Mouse (Mus musculus) G1E (cell line): ENCODE data around the gene Gck.

Experiments used
- CTCF ChIP-seq: IDR thresholded peaks from 2 replicates; pipeline ENCODE4 v1.5.1; 2012; ENCODE audit warnings: low read depth, low read length, inconsistent platforms, mixed read lengths
- POLR2AphosphoS5 ChIP-seq: IDR thresholded peaks from 2 replicates; pipeline ENCODE4 v1.6.1; 2012; ENCODE audit warnings: low read depth, low read length, inconsistent platforms; ENCODE audit not compliant: insufficient replicate concordance

GRCm38 (mm10) chr11:5867196-5867595 is 82.7 kb downstream of the Gck start:
- TF ChIP-seq CTCF (no peak), POLR2AphosphoS5 (no peak)
